Mouse (Mus musculus) stomach, embryonic 14.5 days (tissue): ENCODE measurements around the gene Ndufs5. TPM values are rescaled to one million over a fixed set of nuclear protein-coding genes. Genes with fewer than 3 reads are reported as not detected.
A peak's percentile ranks its signal among the peaks of the same experiment; 100 is the strongest.

Experiments used
- ATAC-seq: fragments of 200-750 bp; cut with Nextera tagmentation; 2 replicates; pipeline ENCODE4 v1.8.0; 2017; ENCODE audit warnings: low read depth, moderate TSS enrichment; ENCODE audit not compliant: insufficient number of reproducible peaks, insufficient read depth, low FRiP score
- H3K27ac ChIP-seq: fragments of 300-500 bp; sonication (generic); 2 replicates; pipeline ENCODE4 v1.5.1; 2014; ENCODE audit warnings: mild to moderate bottlenecking, low read length, moderate library complexity, mixed read lengths
- H3K27me3 ChIP-seq: fragments of 300-500 bp; sonication (generic); 2 replicates; pipeline ENCODE4 v1.6.1; 2014; ENCODE audit warnings: low read length, control low read depth, mixed read lengths; ENCODE audit not compliant: control insufficient read depth, insufficient read depth
- H3K36me3 ChIP-seq: fragments of 300-500 bp; sonication (generic); 2 replicates; pipeline ENCODE4 v1.6.1; 2014; ENCODE audit warnings: mild to moderate bottlenecking, control low read depth, low read length, moderate library complexity, mixed read lengths; ENCODE audit not compliant: control insufficient read depth, insufficient read depth
- H3K4me1 ChIP-seq: fragments of 300-500 bp; sonication (generic); 2 replicates; pipeline ENCODE4 v1.6.1; 2014; ENCODE audit warnings: low read length, control low read depth, mixed read lengths; ENCODE audit not compliant: control insufficient read depth, insufficient read depth
- H3K4me2 ChIP-seq: fragments of 300-500 bp; sonication (generic); replicated peaks from 2 replicates; pipeline ENCODE4 v1.6.1; 2014; ENCODE audit warnings: low read depth, low read length, control low read depth
- H3K4me3 ChIP-seq: fragments of 300-500 bp; sonication (generic); 2 replicates; pipeline ENCODE4 v1.5.1; 2014; ENCODE audit warnings: low read depth, low read length, control low read depth
- H3K9ac ChIP-seq: fragments of 300-500 bp; sonication (generic); replicated peaks from 2 replicates; pipeline ENCODE4 v1.6.1; 2014; ENCODE audit warnings: low read depth, mild to moderate bottlenecking, control low read depth, low read length, moderate library complexity, mixed read lengths
- H3K9me3 ChIP-seq: fragments of 300-500 bp; sonication (generic); 2 replicates; pipeline ENCODE4 v1.6.1; 2016; ENCODE audit warnings: low read depth, low read length, control low read depth; ENCODE audit not compliant: control insufficient read depth
- WGBS: fragments of 180-500 bp; shearing (Covaris S2); extraction: QIAGEN DNeasy Blood & Tissue Kit; methylation state at CpG from one replicate; pipeline ENCODE4 v1.1.7; 2014; 5-methylcytosine and 5-hydroxymethylcytosine counted together
- polyA plus RNA-seq: library from polyadenylated mRNA; unstranded; fragments of >200 nt; fragmentation: Nextera tagmentation; extraction: Ambion mirVana; gene quantifications from 2 replicates; pipeline ENCODE4 v1.2.1, GENCODE M21; 2014

Gene Ndufs5
- polyA plus RNA-seq, 1 experiment from 2014 or later: 346 TPM

DNA sequence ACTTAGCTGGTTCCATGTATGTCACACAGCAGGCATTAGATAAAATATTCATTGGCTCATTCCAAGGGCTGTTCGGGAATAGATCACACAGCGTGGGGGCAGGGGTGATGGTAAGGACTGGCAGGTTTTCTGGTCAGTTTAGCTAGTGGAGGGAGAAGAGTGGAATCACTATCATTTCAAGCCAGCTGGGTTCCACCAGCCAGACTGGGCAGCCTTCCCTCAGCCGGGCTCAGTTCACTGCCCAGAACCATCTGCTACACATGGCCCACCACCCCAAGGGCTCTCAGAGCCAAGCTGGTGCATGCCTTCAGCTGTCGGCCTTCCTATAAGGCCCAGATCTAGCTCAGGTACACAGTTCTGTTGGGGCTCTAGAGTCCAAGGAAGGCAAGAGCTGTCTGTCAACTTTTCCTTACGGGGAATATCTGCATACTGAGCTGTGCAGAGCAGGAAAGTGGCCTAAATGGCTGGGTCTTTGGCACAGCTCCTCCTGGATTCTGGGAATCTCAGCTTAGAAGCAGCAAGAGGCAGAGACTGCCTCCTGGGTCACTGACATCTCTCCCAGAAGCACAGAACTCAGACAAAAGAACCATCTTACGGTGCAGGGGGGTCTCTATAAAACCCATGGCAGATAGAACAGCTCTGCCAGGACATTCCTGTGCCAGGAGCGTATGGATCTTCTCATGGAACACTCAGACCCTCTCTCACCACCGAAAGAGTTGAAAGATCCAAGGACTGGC lies 32.3 kb downstream of the Ndufs5 start:
- Histone ChIP-seq H3K27ac (no peak overlapping the region), H3K4me1 (0 out of 2 replicates have a peak, but pooled peaks cover 5% of the 10 kb centered on the region), H3K4me3 (no peak overlapping the region), H3K4me2 (peak overlapping the region; percentile 100), H3K9ac (no peak overlapping the region), H3K27me3 (peaks cover 5% of the 10 kb centered on the region; the same call in 1 of the 2 replicates), H3K36me3 (no peaks in the 10 kb centered on the region), H3K9me3 (no peaks in the 10 kb centered on the region)
- WGBS: 68% methylated on average over 8 of the region's 8 CpGs
- ATAC-seq: no peak

DNA sequence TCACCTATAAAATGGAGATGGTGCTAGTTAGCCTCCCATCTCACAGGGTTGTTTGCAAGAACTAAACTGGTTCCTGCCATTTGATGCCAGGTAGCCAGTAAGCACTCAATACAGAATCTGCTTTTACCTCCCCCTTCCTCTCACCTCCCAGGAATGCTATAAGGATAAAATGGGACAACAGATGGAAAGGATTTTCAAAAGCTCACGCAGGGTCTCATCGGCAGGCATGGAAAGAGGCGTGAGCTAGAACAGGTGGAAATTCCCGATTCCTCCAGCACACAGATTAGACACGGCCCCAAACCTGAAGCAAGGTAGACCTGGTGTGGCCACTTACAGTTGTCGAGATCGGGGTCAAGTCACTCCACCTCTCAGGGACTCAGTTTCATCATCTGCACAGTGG lies 33.0 kb downstream of the Ndufs5 start:
- no peaks in the 10 kb centered on the region for H3K36me3 ChIP-seq
- 0 out of 2 replicates have a peak, but pooled peaks cover 5% of the 10 kb centered on the region for H3K4me1 ChIP-seq
- ATAC-seq: no peak
- peaks cover 5% of the 10 kb centered on the region; the same call in 1 of the 2 replicates for H3K27me3 ChIP-seq
- no peak overlapping the region for H3K27ac ChIP-seq
- no peak overlapping the region for H3K4me2 ChIP-seq
- WGBS: 81% methylated on average over 7 of the region's 7 CpGs
- no peak overlapping the region for H3K4me3 ChIP-seq
- H3K9ac ChIP-seq: no peak overlapping the region
- H3K9me3 ChIP-seq: no peaks in the 10 kb centered on the region

DNA sequence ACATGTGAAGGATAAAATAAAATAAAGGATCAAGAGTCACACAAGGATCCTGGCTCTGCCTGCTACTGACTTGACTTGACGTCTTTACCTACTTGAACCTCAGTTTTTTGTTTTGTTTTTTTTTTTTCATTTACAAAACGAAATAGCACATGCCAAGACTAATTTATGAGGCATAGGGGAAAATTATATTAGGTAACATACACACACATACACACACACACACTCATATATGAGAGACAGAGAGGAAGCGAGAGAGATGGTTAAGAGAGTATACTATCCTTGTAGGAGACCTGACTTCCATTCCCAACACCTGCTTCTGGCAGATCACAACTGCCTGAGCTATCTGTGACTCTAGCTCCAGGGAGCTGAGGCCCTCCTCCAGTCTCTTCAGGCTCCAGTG lies 33.7 kb downstream of the Ndufs5 start, which contains the start of gene Macf1:
Macf1 (minus strand) TSS at position 101 of the 400 bp plus-strand sequence.
- Histone ChIP-seq H3K36me3 (no peaks in the 10 kb centered on the region), H3K9ac (no peak within 1 kb of the TSS), H3K9me3 (no peaks in the 10 kb centered on the region), H3K4me2 (no peak within 1 kb of the TSS), H3K27me3 (peaks cover 5% of the 10 kb centered on the region; the same call in 1 of the 2 replicates), H3K4me1 (0 out of 2 replicates have a peak, but pooled peaks cover 5% of the 10 kb centered on the region), H3K4me3 (no peak within 1 kb of the TSS), H3K27ac (no peak within 1 kb of the TSS)
- ATAC-seq: no peak
- 88% methylated on average over 3 of the region's 3 CpGs for WGBS

DNA sequence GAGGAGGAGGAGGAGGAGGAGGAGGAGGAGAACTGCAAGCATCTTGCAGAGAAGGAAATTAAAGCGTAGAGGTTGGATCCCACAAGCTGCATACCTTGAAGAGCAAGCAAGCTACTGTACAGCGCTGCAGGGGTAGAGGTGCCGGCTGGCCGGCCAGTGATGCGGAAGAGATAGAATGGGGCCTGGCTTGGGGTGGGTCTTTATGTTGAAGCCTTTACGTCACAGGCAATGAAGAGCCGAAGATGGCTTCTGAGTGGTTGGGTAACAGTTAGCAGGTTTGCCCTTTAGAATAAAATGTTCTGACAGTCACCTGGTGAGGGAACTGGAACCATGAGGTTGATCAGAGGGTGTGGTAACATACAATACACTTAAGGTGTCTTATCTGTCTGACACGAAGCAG lies 35.7 kb downstream of the Ndufs5 start:
- Histone ChIP-seq H3K9me3 (no peaks in the 10 kb centered on the region), H3K27ac (no peak overlapping the region), H3K4me2 (no peak overlapping the region), H3K36me3 (no peaks in the 10 kb centered on the region), H3K4me1 (0 out of 2 replicates have a peak, but pooled peaks cover 5% of the 10 kb centered on the region), H3K9ac (no peak overlapping the region), H3K27me3 (peaks cover 5% of the 10 kb centered on the region; the same call in 1 of the 2 replicates), H3K4me3 (no peak overlapping the region)
- 85% methylated on average over 8 of the region's 8 CpGs for WGBS
- no peak for ATAC-seq

DNA sequence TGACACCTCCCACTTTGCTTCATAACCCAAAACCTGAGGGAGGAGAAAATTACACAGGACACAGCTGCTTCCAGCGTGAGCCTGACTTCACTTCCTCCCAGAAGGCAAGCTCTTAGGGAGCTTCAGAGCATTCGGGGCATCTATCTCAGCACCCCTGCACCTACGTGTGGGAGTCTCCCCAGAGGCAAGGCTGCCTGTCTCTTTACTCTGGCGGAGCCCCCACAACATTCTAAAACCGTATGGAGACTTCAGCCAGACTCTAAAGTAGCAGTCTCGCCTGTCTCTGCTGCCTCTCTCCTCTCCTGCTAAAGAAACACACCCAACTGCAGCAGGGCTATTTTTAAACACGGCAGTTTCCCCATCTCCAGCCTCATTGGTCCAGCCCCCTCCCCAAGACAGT lies 37.0 kb downstream of the Ndufs5 start:
- Histone ChIP-seq H3K9me3 (no peaks in the 10 kb centered on the region), H3K4me3 (no peak overlapping the region), H3K9ac (no peak overlapping the region), H3K36me3 (no peaks in the 10 kb centered on the region), H3K4me1 (0 out of 2 replicates have a peak, but pooled peaks cover 5% of the 10 kb centered on the region), H3K4me2 (no peak overlapping the region), H3K27ac (no peak overlapping the region), H3K27me3 (peaks cover 5% of the 10 kb centered on the region; the same call in 1 of the 2 replicates)
- no peak for ATAC-seq
- WGBS: 40% methylated on average over 7 of the region's 7 CpGs

DNA sequence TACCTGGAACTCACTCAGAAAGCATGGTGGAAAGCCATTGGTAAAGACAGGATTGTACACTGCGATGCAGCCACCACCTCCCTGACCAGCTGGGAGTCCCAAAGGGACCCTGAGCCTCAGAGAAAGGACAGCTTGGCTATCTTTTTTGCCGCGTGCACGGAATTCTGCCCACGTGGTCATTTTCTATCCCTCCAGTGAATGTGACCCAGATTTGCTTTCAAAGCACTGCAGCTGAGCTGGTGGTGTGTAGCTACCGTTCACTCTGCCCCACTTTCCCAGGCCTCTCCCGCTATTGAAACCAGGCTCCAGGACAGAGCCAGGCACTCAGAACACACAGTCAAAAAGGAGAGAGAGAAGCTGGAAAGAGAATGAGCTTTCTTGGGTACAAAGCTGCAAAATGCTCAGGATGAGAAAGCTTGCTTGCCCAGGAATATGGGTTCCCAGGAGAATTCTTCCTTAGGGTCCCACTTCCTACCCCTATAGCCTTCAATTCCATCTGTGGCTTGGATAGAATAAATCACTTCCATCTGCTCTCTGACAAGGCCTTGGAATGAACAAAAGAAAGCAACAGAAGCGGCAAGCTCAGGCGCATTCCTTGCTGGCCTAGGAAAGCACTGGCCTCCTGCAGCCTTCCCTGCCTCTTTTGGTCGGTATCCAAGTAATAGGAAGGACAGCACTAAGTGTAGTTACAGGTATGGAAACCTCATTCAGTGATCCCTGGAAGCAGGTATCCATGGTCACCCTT lies 40.8 kb downstream of the Ndufs5 start:
- no peaks in the 10 kb centered on the region for H3K27me3 ChIP-seq
- 0 out of 2 replicates have a peak, but pooled peaks cover 5% of the 10 kb centered on the region for H3K4me1 ChIP-seq
- H3K4me2 ChIP-seq: no peak overlapping the region
- H3K27ac ChIP-seq: no peak overlapping the region
- H3K9me3 ChIP-seq: no peaks in the 10 kb centered on the region
- ATAC-seq: no peak
- no peak overlapping the region for H3K9ac ChIP-seq
- H3K4me3 ChIP-seq: no peak overlapping the region
- WGBS: 61% methylated on average over 10 of the region's 10 CpGs
- H3K36me3 ChIP-seq: no peaks in the 10 kb centered on the region

DNA sequence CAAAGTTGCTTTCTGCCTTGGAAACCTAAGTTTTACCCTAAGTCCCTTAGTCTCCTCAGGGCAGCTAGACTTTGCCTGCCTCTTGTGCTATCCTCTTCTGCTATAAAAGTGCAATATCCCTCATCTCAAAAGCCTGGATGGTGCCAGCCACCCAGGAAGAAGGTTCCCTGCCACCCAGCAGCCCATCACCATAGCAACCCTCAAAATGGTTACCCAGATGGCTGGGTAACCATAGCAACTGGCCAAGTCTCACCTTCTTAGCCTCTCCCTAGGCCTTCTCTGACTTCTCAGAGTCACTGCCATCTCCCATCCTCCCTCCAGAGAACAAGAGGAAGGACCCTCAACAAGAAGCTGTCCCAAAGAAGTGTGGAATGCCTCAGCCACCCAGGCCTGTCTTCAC lies 47.4 kb downstream of the Ndufs5 start:
- Histone ChIP-seq H3K4me1 (peaks cover 6% of the 10 kb centered on the region; the same call in 1 of the 2 replicates), H3K36me3 (no peaks in the 10 kb centered on the region), H3K27ac (no peak overlapping the region), H3K4me3 (no peak overlapping the region), H3K4me2 (no peak overlapping the region), H3K9me3 (no peaks in the 10 kb centered on the region), H3K27me3 (no peaks in the 10 kb centered on the region), H3K9ac (no peak overlapping the region)
- no peak for ATAC-seq

DNA sequence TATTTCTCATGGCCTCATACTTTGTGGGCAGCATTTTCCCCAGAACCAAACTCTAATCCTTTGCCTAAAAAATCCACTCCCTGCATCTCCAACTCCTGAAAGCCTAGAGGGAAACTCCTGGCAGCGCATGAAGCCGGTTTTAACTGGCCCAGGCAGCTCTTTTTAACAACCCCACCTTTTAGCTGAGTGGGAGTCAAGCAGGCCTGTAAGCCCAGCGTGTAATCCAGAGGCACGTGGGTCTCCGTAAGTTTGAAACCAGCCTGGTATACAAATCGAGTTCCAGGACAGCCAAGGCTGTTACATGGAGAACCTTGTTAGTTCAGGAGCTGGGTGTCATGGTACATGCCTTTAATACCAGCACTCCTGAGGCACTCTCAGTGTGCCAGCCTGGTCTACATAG lies 48.3 kb downstream of the Ndufs5 start:
- Histone ChIP-seq H3K4me3 (no peak overlapping the region), H3K4me1 (peaks cover 8% of the 10 kb centered on the region; the same call in 1 of the 2 replicates), H3K27me3 (no peaks in the 10 kb centered on the region), H3K9ac (no peak overlapping the region), H3K4me2 (no peak overlapping the region), H3K36me3 (no peaks in the 10 kb centered on the region), H3K9me3 (no peaks in the 10 kb centered on the region), H3K27ac (no peak overlapping the region)
- no peak for ATAC-seq
- WGBS: 77% methylated on average over 6 of the region's 6 CpGs
